Mouse (Mus musculus) adrenal gland, adult 8-10 months (tissue): ENCODE data around the gene Ncapd2. TPM values are rescaled to one million over a fixed set of nuclear protein-coding genes. Genes with fewer than 3 reads are reported as not detected.

ENCODE experiments used
- DNase-seq: peaks from one replicate; pipeline ENCODE4 v3.0.0; 2022
- total RNA-seq, 4 experiments: library from RNA; stranded (reverse); gene quantifications; 2 replicates each; pipeline ENCODE4 v1.2.4; 2022

Ncapd2 gene
- 10 to 100 TPM; 10.6 to 40.2 (median 26.6) TPM for total RNA-seq

- peak; percentile 95 for DNase-seq
These were observed at the start of gene Ncapd2, which contains the start of gene Mrpl51 for GRCm38 (mm10) chr6:125191332-125192015. Gene Ncapd2, minus strand, starts transcription at chr6:125191701. Gene Mrpl51, plus strand, starts transcription at chr6:125191801.

GRCm38 (mm10) chr6:125240617-125241016 lies 49.1 kb upstream of the Ncapd2 start:
- DNase-seq: no peak

- no peak for DNase-seq
These were observed 48.0 kb upstream of the Ncapd2 start for GRCm38 (mm10) chr6:125239547-125239946.

- DNase-seq: no peak
These were observed 46.9 kb upstream of the Ncapd2 start for GRCm38 (mm10) chr6:125238396-125238795.

- no peak for DNase-seq
These were observed 45.9 kb upstream of the Ncapd2 start for GRCm38 (mm10) chr6:125237421-125237820.

- no peak for DNase-seq
These were observed 45.3 kb upstream of the Ncapd2 start, which contains the start of gene Cd27 for GRCm38 (mm10) chr6:125236782-125237181. Gene Cd27, minus strand, starts transcription at chr6:125237010.

GRCm38 (mm10) chr6:125236341-125236740 lies 44.8 kb upstream of the Ncapd2 start:
- no peak for DNase-seq

- no peak for DNase-seq
These were observed 43.0 kb upstream of the Ncapd2 start for GRCm38 (mm10) chr6:125234520-125234828.

- no peak for DNase-seq
These were observed 42.5 kb upstream of the Ncapd2 start for GRCm38 (mm10) chr6:125233816-125234519.

GRCm38 (mm10) chr6:125232516-125232915 lies 41.0 kb upstream of the Ncapd2 start:
- DNase-seq: no peak

- DNase-seq: no peak
These were observed 40.5 kb upstream of the Ncapd2 start for GRCm38 (mm10) chr6:125232045-125232437.

- peak; percentile 60 for DNase-seq
These were observed 39.9 kb upstream of the Ncapd2 start, which contains the start of gene Tapbpl for GRCm38 (mm10) chr6:125231117-125232044. Gene Tapbpl, minus strand, starts transcription at chr6:125231860.

GRCm38 (mm10) chr6:125230571-125230970 lies 39.1 kb upstream of the Ncapd2 start:
- no peak for DNase-seq

GRCm38 (mm10) chr6:125225518-125226115 lies 34.1 kb upstream of the Ncapd2 start:
- DNase-seq: no peak

- no peak for DNase-seq
These were observed 31.1 kb upstream of the Ncapd2 start for GRCm38 (mm10) chr6:125222577-125222976.

- DNase-seq: no peak
These were observed 30.6 kb upstream of the Ncapd2 start for GRCm38 (mm10) chr6:125222146-125222545.

GRCm38 (mm10) chr6:125221115-125221745 lies 29.7 kb upstream of the Ncapd2 start:
- no peak for DNase-seq

GRCm38 (mm10) chr6:125218963-125219362 lies 27.5 kb upstream of the Ncapd2 start:
- DNase-seq: no peak

GRCm38 (mm10) chr6:125217899-125218298 lies 26.4 kb upstream of the Ncapd2 start:
- no peak for DNase-seq

GRCm38 (mm10) chr6:125216898-125217297 lies 25.4 kb upstream of the Ncapd2 start:
- DNase-seq: no peak

- peak; percentile 96 for DNase-seq
These were observed 23.9 kb upstream of the Ncapd2 start, which contains the start of gene Vamp1 for GRCm38 (mm10) chr6:125215148-125215954. Gene Vamp1, plus strand, starts transcription at chr6:125215551.
